Mouse (Mus musculus) ES-E14 (cell line): ENCODE results near the gene Nrf1.

ENCODE experiments used
- CHD2 ChIP-seq: IDR thresholded peaks from 2 replicates; pipeline ENCODE4 v1.6.1; 2014; ENCODE audit warnings: mild to moderate bottlenecking, low read depth, low read length, inconsistent platforms
- HCFC1 ChIP-seq: IDR thresholded peaks from 2 replicates; pipeline ENCODE4 v1.6.1; 2012; ENCODE audit warnings: low read length, inconsistent platforms, borderline replicate concordance; ENCODE audit not compliant: insufficient read depth
- ZC3H11A ChIP-seq: IDR thresholded peaks from 2 replicates; pipeline ENCODE4 v1.6.1; 2012; ENCODE audit warnings: low read depth, mild to moderate bottlenecking, inconsistent platforms, low read length, borderline replicate concordance
- ZNF384 ChIP-seq: IDR thresholded peaks from 2 replicates; pipeline ENCODE4 v1.6.1; 2012; ENCODE audit warnings: low read depth, low read length, inconsistent platforms

- TF ChIP-seq HCFC1 (no peak), ZC3H11A (no peak), CHD2 (no peak), ZNF384 (no peak)
These were observed 41.9 kb upstream of the Nrf1 start for GRCm38 (mm10) chr6:30005851-30006250.
